Mouse (Mus musculus): ENCODE measurements around the gene Rxfp4. TPM values are rescaled to one million over a fixed set of nuclear protein-coding genes. Genes with fewer than 3 reads are reported as not detected.

Gene Rxfp4
- polyA plus RNA-seq, 1 experiment from 2014 or later = not detected

GRCm38 (mm10) chr3:88655619-88656018 lies 2.7 kb upstream of the Rxfp4 start:
- DNase-seq (ENCODE audit: low spot score) (no peak), ATAC-seq (ENCODE audit: low FRiP score) (no peak)
- Histone ChIP-seq H3K36me3 (ENCODE audit: control insufficient read depth, insufficient read depth, low read length) (no peaks in the 10 kb centered on the region), H3K27me3 (ENCODE audit: control insufficient read depth, insufficient read depth, low read length) (no peaks in the 10 kb centered on the region), H3K9ac (ENCODE audit: low read depth, low read length) (no peak overlapping the region), H3K4me1 (replicated peaks; ENCODE audit: control insufficient read depth, insufficient read depth, low read length) (no peaks in the 10 kb centered on the region), H3K9me3 (ENCODE audit: control insufficient read depth, low read length) (no peaks in the 10 kb centered on the region), H3K27ac (ENCODE audit: low read depth, low read length) (no peak overlapping the region), H3K4me2 (replicated peaks; ENCODE audit: low read depth, low read length) (no peak overlapping the region), H3K4me3 (ENCODE audit: low read depth, low read length) (no peak overlapping the region)
- 82% methylated on average over 8 of the region's 8 CpGs for WGBS

DNA sequence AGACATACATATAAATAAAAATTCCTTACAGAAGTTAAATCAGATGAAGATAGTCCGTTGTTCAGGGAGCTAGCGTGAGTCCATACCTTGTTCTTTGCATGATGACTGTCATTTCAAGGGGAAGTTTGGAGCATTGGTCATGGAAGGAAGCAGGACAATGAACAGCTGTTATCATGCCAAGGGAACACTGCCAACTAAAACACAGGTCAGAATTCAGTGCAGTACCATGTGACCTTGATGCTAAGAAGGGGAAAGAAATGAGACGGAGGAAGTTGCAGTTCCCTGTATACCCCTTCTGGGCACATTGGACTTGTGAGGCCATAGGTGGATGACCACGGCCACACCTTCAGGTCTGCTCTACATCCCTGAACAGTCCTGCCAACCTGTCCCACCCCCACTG lies 1.7 kb upstream of the Rxfp4 start:
- H3K9ac ChIP-seq (ENCODE audit: low read depth, low read length) = no peak overlapping the region
- no peaks in the 10 kb centered on the region for H3K4me1 ChIP-seq (replicated peaks; ENCODE audit: control insufficient read depth, insufficient read depth, low read length)
- no peak overlapping the region for H3K4me3 ChIP-seq (ENCODE audit: low read depth, low read length)
- no peaks in the 10 kb centered on the region for H3K9me3 ChIP-seq (ENCODE audit: control insufficient read depth, low read length)
- no peak overlapping the region for H3K4me2 ChIP-seq (replicated peaks; ENCODE audit: low read depth, low read length)
- DNase-seq (ENCODE audit: low spot score) (no peak), ATAC-seq (ENCODE audit: low FRiP score) (no peak)
- H3K27ac ChIP-seq (ENCODE audit: low read depth, low read length) = no peak overlapping the region
- 93% methylated on average over 4 of the region's 4 CpGs for WGBS
- H3K36me3 ChIP-seq (ENCODE audit: control insufficient read depth, insufficient read depth, low read length) = no peaks in the 10 kb centered on the region
- no peaks in the 10 kb centered on the region for H3K27me3 ChIP-seq (ENCODE audit: control insufficient read depth, insufficient read depth, low read length)

- 77% methylated on average over 6 of the region's 6 CpGs for WGBS
- no peak for ATAC-seq (ENCODE audit: low FRiP score)
- no peaks in the 10 kb centered on the region for H3K36me3 ChIP-seq (ENCODE audit: control insufficient read depth, insufficient read depth, low read length)
These were observed 801 bp upstream of the Rxfp4 start for GRCm38 (mm10) chr3:88653516-88654370.

GRCm38 (mm10) chr3:88651669-88652618 lies 998 bp downstream of the Rxfp4 start:
- no peak overlapping the region for H3K27ac ChIP-seq (ENCODE audit: low read depth, low read length)
- H3K4me2 ChIP-seq (replicated peaks; ENCODE audit: low read depth, low read length) = no peak overlapping the region
- no peaks in the 10 kb centered on the region for H3K9me3 ChIP-seq (ENCODE audit: control insufficient read depth, low read length)
- H3K4me3 ChIP-seq (ENCODE audit: low read depth, low read length) = no peak overlapping the region
- WGBS = 77% methylated on average over 18 of the region's 18 CpGs
- H3K36me3 ChIP-seq (ENCODE audit: control insufficient read depth, insufficient read depth, low read length) = no peaks in the 10 kb centered on the region; the same call in none of the 2 replicates
- DNase-seq (ENCODE audit: low spot score) = no peak
- H3K4me1 ChIP-seq (replicated peaks; ENCODE audit: control insufficient read depth, insufficient read depth, low read length) = no peaks in the 10 kb centered on the region
- H3K9ac ChIP-seq (ENCODE audit: low read depth, low read length) = no peak overlapping the region
- no peaks in the 10 kb centered on the region for H3K27me3 ChIP-seq (ENCODE audit: control insufficient read depth, insufficient read depth, low read length)
- ATAC-seq (ENCODE audit: low FRiP score) = no peak

More at GRCm38 (mm10) chr3:88653516-88654370, 801 bp upstream of the Rxfp4 start:
- H3K9ac ChIP-seq (ENCODE audit: low read depth, low read length) = no peak overlapping the region
- H3K4me2 ChIP-seq (replicated peaks; ENCODE audit: low read depth, low read length) = no peak overlapping the region
- H3K9me3 ChIP-seq (ENCODE audit: control insufficient read depth, low read length) = no peaks in the 10 kb centered on the region
- no peaks in the 10 kb centered on the region for H3K4me1 ChIP-seq (replicated peaks; ENCODE audit: control insufficient read depth, insufficient read depth, low read length)
- H3K27ac ChIP-seq (ENCODE audit: low read depth, low read length) = no peak overlapping the region
- H3K27me3 ChIP-seq (ENCODE audit: control insufficient read depth, insufficient read depth, low read length) = no peaks in the 10 kb centered on the region
- no peak for DNase-seq (ENCODE audit: low spot score)
- no peak overlapping the region for H3K4me3 ChIP-seq (ENCODE audit: low read depth, low read length)

- ATAC-seq (ENCODE audit: low FRiP score) = no peak
- H3K4me2 ChIP-seq (replicated peaks; ENCODE audit: low read depth, low read length) = no peak overlapping the region
- no peak for DNase-seq (ENCODE audit: low spot score)
- H3K4me3 ChIP-seq (ENCODE audit: low read depth, low read length) = no peak overlapping the region
- no peaks in the 10 kb centered on the region for H3K9me3 ChIP-seq (ENCODE audit: control insufficient read depth, low read length)
- WGBS = 80% methylated on average over 13 of the region's 13 CpGs
- no peak overlapping the region for H3K9ac ChIP-seq (ENCODE audit: low read depth, low read length)
- no peaks in the 10 kb centered on the region for H3K27me3 ChIP-seq (ENCODE audit: control insufficient read depth, insufficient read depth, low read length)
- no peak overlapping the region for H3K27ac ChIP-seq (ENCODE audit: low read depth, low read length)
- no peaks in the 10 kb centered on the region; the same call in none of the 2 replicates for H3K36me3 ChIP-seq (ENCODE audit: control insufficient read depth, insufficient read depth, low read length)
- H3K4me1 ChIP-seq (replicated peaks; ENCODE audit: control insufficient read depth, insufficient read depth, low read length) = no peaks in the 10 kb centered on the region
These were observed 2.0 kb downstream of the Rxfp4 start for GRCm38 (mm10) chr3:88650713-88651504.

DNA sequence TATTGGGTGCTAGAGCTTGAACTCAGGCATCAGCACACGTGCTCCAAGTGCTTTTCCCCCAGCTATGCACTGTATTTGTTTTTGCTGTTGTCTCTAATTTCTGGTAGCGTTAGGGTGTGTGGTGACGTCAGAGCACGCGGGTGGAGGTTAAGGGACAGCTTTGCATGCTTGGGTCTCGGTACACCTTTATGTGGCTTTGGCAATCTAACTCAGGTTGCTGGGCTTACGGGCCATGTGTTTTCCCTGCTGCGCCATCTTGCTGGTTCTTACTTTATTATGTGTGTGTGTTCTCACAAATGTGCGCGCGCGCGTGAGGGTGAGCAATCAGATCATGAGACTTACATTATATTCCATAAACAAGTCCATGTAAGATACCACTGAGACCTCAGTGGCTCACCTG lies 3.0 kb downstream of the Rxfp4 start:
- 95% methylated on average over 13 of the region's 13 CpGs for WGBS
- no peak overlapping the region for H3K4me2 ChIP-seq (replicated peaks; ENCODE audit: low read depth, low read length)
- H3K9me3 ChIP-seq (ENCODE audit: control insufficient read depth, low read length) = no peaks in the 10 kb centered on the region
- H3K4me1 ChIP-seq (replicated peaks; ENCODE audit: control insufficient read depth, insufficient read depth, low read length) = no peaks in the 10 kb centered on the region
- H3K27ac ChIP-seq (ENCODE audit: low read depth, low read length) = no peak overlapping the region
- H3K27me3 ChIP-seq (ENCODE audit: control insufficient read depth, insufficient read depth, low read length) = no peaks in the 10 kb centered on the region
- H3K4me3 ChIP-seq (ENCODE audit: low read depth, low read length) = no peak overlapping the region
- ATAC-seq (ENCODE audit: low FRiP score) = no peak
- DNase-seq (ENCODE audit: low spot score) = no peak
- peaks cover under 1% of the 10 kb centered on the region for H3K36me3 ChIP-seq (ENCODE audit: control insufficient read depth, insufficient read depth, low read length)
- no peak overlapping the region for H3K9ac ChIP-seq (ENCODE audit: low read depth, low read length)

DNA sequence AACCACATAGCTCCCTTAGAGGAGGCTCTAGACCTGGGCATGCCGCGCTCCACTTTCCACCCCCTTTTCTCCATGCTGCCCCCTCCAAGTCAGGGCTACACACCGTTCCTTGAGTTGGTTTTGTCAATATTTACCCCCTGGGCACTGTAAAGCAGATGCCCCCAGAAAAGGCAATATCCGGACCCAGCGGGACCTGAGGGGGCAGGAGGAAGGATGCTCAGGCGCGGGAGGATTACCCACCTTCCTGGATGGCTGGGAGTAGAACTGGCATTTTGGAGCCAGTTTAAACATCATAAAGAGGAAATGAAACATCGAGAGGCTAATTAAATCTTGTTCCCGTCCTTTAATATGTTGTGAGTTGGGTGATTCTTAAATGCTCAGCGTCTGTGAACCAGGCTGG lies 3.8 kb downstream of the Rxfp4 start:
- Histone ChIP-seq H3K9me3 (ENCODE audit: control insufficient read depth, low read length) (no peaks in the 10 kb centered on the region), H3K27me3 (ENCODE audit: control insufficient read depth, insufficient read depth, low read length) (no peaks in the 10 kb centered on the region), H3K27ac (ENCODE audit: low read depth, low read length) (no peak overlapping the region), H3K4me2 (replicated peaks; ENCODE audit: low read depth, low read length) (no peak overlapping the region), H3K4me3 (ENCODE audit: low read depth, low read length) (no peak overlapping the region), H3K36me3 (ENCODE audit: control insufficient read depth, insufficient read depth, low read length) (peaks cover 7% of the 10 kb centered on the region), H3K9ac (ENCODE audit: low read depth, low read length) (no peak overlapping the region), H3K4me1 (replicated peaks; ENCODE audit: control insufficient read depth, insufficient read depth, low read length) (no peaks in the 10 kb centered on the region)
- WGBS = 87% methylated on average over 10 of the region's 10 CpGs
- DNase-seq (ENCODE audit: low spot score) = no peak
- ATAC-seq (ENCODE audit: low FRiP score) = no peak

DNA sequence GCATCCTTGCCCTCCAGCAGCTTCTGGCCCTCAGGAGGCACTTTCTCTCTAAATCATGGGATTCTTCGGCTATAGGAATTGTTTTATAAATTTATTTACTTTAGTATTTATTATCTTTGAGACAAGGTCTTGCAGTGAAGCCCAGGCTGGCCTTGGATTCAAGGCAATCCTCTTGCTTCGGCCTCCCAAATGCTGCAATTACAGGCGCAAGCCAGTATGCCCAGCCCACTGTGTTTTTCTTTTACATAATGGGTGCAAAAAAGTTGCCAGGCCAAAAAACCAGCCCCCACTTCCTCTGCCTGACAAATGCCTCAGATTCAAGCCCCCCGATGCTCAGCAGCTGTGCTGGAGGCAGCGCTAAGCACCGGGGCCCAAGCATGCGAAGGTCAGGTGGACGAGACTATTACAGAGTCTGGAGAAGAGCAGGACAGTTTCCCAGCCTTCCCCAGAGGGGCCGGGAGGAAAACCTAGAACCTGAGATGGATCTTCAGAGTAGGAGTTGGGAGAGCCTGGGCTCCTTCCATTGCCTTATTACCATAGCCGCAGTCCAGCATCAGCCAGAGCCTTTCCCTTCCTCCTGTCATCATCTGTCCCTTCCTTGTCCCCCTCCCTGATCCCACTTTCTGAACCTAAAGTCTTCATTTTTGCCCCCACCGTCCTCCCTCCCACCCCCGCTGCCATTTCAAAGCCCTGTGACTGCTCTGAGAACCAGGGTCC lies 4.3 kb downstream of the Rxfp4 start:
- Histone ChIP-seq H3K36me3 (ENCODE audit: control insufficient read depth, insufficient read depth, low read length) (peaks cover 12% of the 10 kb centered on the region), H3K4me1 (replicated peaks; ENCODE audit: control insufficient read depth, insufficient read depth, low read length) (no peaks in the 10 kb centered on the region), H3K9ac (ENCODE audit: low read depth, low read length) (no peak overlapping the region), H3K27me3 (ENCODE audit: control insufficient read depth, insufficient read depth, low read length) (no peaks in the 10 kb centered on the region), H3K4me3 (ENCODE audit: low read depth, low read length) (no peak overlapping the region), H3K27ac (ENCODE audit: low read depth, low read length) (no peak overlapping the region), H3K4me2 (replicated peaks; ENCODE audit: low read depth, low read length) (no peak overlapping the region), H3K9me3 (ENCODE audit: control insufficient read depth, low read length) (no peaks in the 10 kb centered on the region)
- WGBS = 83% methylated on average over 12 of the region's 12 CpGs
- no peak for ATAC-seq (ENCODE audit: low FRiP score)
- DNase-seq (ENCODE audit: low spot score) = no peak
